Mouse (Mus musculus) limb, embryonic 15.5 days (tissue): ENCODE data around the gene Tdrd6. TPM values are rescaled to one million over a fixed set of nuclear protein-coding genes. Genes with fewer than 3 reads are reported as not detected.
A peak's percentile ranks its signal among the peaks of the same experiment; 100 is the strongest.

ENCODE experiments used
- ATAC-seq: fragments of 200-750 bp; cut with Nextera tagmentation; 2 replicates; pipeline ENCODE4 v1.8.0; 2017; ENCODE audit warnings: low read depth, moderate TSS enrichment; ENCODE audit not compliant: insufficient number of reproducible peaks, low FRiP score, low TSS enrichment
- H3K27ac ChIP-seq: fragments of 300-500 bp; sonication (generic); 2 replicates; pipeline ENCODE4 v1.5.1; 2015; ENCODE audit warnings: moderate library complexity, mild to moderate bottlenecking, inconsistent platforms
- H3K27me3 ChIP-seq: fragments of 300-500 bp; sonication (generic); 2 replicates; pipeline ENCODE4 v1.6.1; 2015; ENCODE audit warnings: inconsistent platforms
- H3K36me3 ChIP-seq: fragments of 300-500 bp; sonication (generic); 2 replicates; pipeline ENCODE4 v1.6.1; 2015; ENCODE audit warnings: inconsistent platforms
- H3K4me1 ChIP-seq: fragments of 300-500 bp; sonication (generic); 2 replicates; pipeline ENCODE4 v1.6.1; 2015; ENCODE audit warnings: inconsistent platforms
- H3K4me2 ChIP-seq: fragments of 300-500 bp; sonication (generic); 2 replicates; pipeline ENCODE4 v1.6.1; 2015; ENCODE audit warnings: mild to moderate bottlenecking, inconsistent platforms
- H3K4me3 ChIP-seq: fragments of 300-500 bp; sonication (generic); 2 replicates; pipeline ENCODE4 v1.5.1; 2015; ENCODE audit warnings: mild to moderate bottlenecking, inconsistent platforms
- H3K9ac ChIP-seq: fragments of 300-500 bp; sonication (generic); 2 replicates; pipeline ENCODE4 v1.6.1; 2015; ENCODE audit warnings: inconsistent platforms
- H3K9me3 ChIP-seq: fragments of 300-500 bp; sonication (generic); 2 replicates; pipeline ENCODE4 v1.6.1; 2016; ENCODE audit warnings: inconsistent platforms
- WGBS: fragments of 180-500 bp; shearing (Covaris S2); methylation state at CpG from one replicate; pipeline ENCODE4 v1.1.7; 2015; 5-methylcytosine and 5-hydroxymethylcytosine counted together
- polyA plus RNA-seq: library from polyadenylated mRNA; unstranded; fragments of >200 nt; fragmentation: Nextera tagmentation; extraction: Ambion mirVana; gene quantifications from 2 replicates; pipeline ENCODE4 v1.2.1, GENCODE M21; 2015

The Tdrd6 gene
- polyA plus RNA-seq, 1 experiment from 2014 or later, result 0.14 TPM

GRCm38 (mm10) chr17:43646925-43647324 lies 16.8 kb upstream of the Tdrd6 start:
- Histone ChIP-seq H3K27me3 (no peaks in the 10 kb centered on the region), H3K36me3 (peaks cover 56% of the 10 kb centered on the region), H3K4me2 (no peak overlapping the region), H3K9ac (no peak overlapping the region), H3K4me3 (no peak overlapping the region), H3K27ac (no peak overlapping the region), H3K9me3 (no peaks in the 10 kb centered on the region), H3K4me1 (no peaks in the 10 kb centered on the region)
- 67% methylated on average over 5 of the region's 5 CpGs for WGBS
- no peak for ATAC-seq

- Histone ChIP-seq H3K4me3 (no peak overlapping the region), H3K4me2 (no peak overlapping the region), H3K36me3 (peaks cover 45% of the 10 kb centered on the region), H3K4me1 (no peaks in the 10 kb centered on the region), H3K9me3 (no peaks in the 10 kb centered on the region), H3K27me3 (no peaks in the 10 kb centered on the region), H3K9ac (no peak overlapping the region), H3K27ac (no peak overlapping the region)
- WGBS, result 88% methylated on average over 3 of the region's 3 CpGs
- ATAC-seq, result no peak
Observed at GRCm38 (mm10) chr17:43645136-43645535, 15.0 kb upstream of the Tdrd6 start.

GRCm38 (mm10) chr17:43644375-43644774 lies 14.3 kb upstream of the Tdrd6 start:
- Histone ChIP-seq H3K4me2 (no peak overlapping the region), H3K4me3 (no peak overlapping the region), H3K9ac (no peak overlapping the region), H3K27ac (no peak overlapping the region), H3K9me3 (no peaks in the 10 kb centered on the region), H3K27me3 (no peaks in the 10 kb centered on the region), H3K4me1 (no peaks in the 10 kb centered on the region), H3K36me3 (peaks cover 41% of the 10 kb centered on the region)
- WGBS, result 70% methylated on average over 7 of the region's 7 CpGs
- no peak for ATAC-seq

- Histone ChIP-seq H3K27ac (no peak overlapping the region), H3K9me3 (no peaks in the 10 kb centered on the region), H3K36me3 (peaks cover 41% of the 10 kb centered on the region), H3K27me3 (no peaks in the 10 kb centered on the region), H3K4me3 (no peak overlapping the region), H3K9ac (no peak overlapping the region), H3K4me1 (no peaks in the 10 kb centered on the region), H3K4me2 (no peak overlapping the region)
- ATAC-seq, result no peak
- WGBS, result 83% methylated on average over 7 of the region's 7 CpGs
Observed at GRCm38 (mm10) chr17:43643191-43643590, 13.1 kb upstream of the Tdrd6 start.

- WGBS, result 71% methylated on average over 1 of the region's 1 CpGs
- Histone ChIP-seq H3K36me3 (peaks cover 27% of the 10 kb centered on the region), H3K27me3 (no peaks in the 10 kb centered on the region), H3K27ac (no peak overlapping the region), H3K4me1 (no peaks in the 10 kb centered on the region), H3K9me3 (no peaks in the 10 kb centered on the region), H3K9ac (no peak overlapping the region), H3K4me2 (no peak overlapping the region), H3K4me3 (no peak overlapping the region)
- no peak for ATAC-seq
Observed at GRCm38 (mm10) chr17:43640825-43641224, 10.7 kb upstream of the Tdrd6 start.

- no peak for ATAC-seq
- H3K27ac ChIP-seq, result no peak overlapping the region
- no peak overlapping the region for H3K9ac ChIP-seq
- H3K4me1 ChIP-seq, result no peaks in the 10 kb centered on the region
- 0 out of 2 replicates have a peak, but pooled peaks cover 3% of the 10 kb centered on the region for H3K36me3 ChIP-seq
- H3K4me2 ChIP-seq, result no peak overlapping the region
- H3K4me3 ChIP-seq, result no peak overlapping the region
- 93% methylated on average over 4 of the region's 4 CpGs for WGBS
- no peaks in the 10 kb centered on the region for H3K27me3 ChIP-seq
- H3K9me3 ChIP-seq, result no peaks in the 10 kb centered on the region
Observed at GRCm38 (mm10) chr17:43637146-43637545, 7.0 kb upstream of the Tdrd6 start.

- Histone ChIP-seq H3K4me2 (peak overlapping the region; percentile 84), H3K27ac (no peak overlapping the region), H3K9ac (no peak overlapping the region), H3K4me3 (peak overlapping the region; percentile 40), H3K4me1 (peaks cover 14% of the 10 kb centered on the region), H3K9me3 (no peaks in the 10 kb centered on the region), H3K27me3 (peaks cover 34% of the 10 kb centered on the region), H3K36me3 (no peaks in the 10 kb centered on the region)
- 43% methylated on average over 13 of the region's 13 CpGs for WGBS
- no peak for ATAC-seq
Observed at GRCm38 (mm10) chr17:43630427-43630760, 295 bp upstream of the Tdrd6 start.

GRCm38 (mm10) chr17:43629026-43629495 lies 1.0 kb downstream of the Tdrd6 start:
- Histone ChIP-seq H3K27ac (no peak overlapping the region), H3K9ac (no peak overlapping the region), H3K4me1 (peaks cover 14% of the 10 kb centered on the region), H3K4me3 (peak overlapping the region; percentile 40), H3K36me3 (no peaks in the 10 kb centered on the region), H3K27me3 (peaks cover 34% of the 10 kb centered on the region), H3K4me2 (peak overlapping the region; percentile 84), H3K9me3 (no peaks in the 10 kb centered on the region)
- ATAC-seq, result no peak
- 23% methylated on average over 24 of the region's 24 CpGs for WGBS

- no peaks in the 10 kb centered on the region for H3K9me3 ChIP-seq
- H3K36me3 ChIP-seq, result no peaks in the 10 kb centered on the region
- ATAC-seq, result no peak
- peaks cover 14% of the 10 kb centered on the region for H3K4me1 ChIP-seq
- no peak overlapping the region for H3K4me2 ChIP-seq
- H3K27ac ChIP-seq, result no peak overlapping the region
- H3K27me3 ChIP-seq, result peaks cover 34% of the 10 kb centered on the region
- WGBS, result 91% methylated on average over 10 of the region's 10 CpGs
- H3K4me3 ChIP-seq, result no peak overlapping the region
- H3K9ac ChIP-seq, result no peak overlapping the region
Observed at GRCm38 (mm10) chr17:43628246-43628645, 1.9 kb downstream of the Tdrd6 start.

GRCm38 (mm10) chr17:43622076-43622475 lies 8.0 kb downstream of the Tdrd6 start:
- ATAC-seq, result no peak
- Histone ChIP-seq H3K4me3 (no peak overlapping the region), H3K36me3 (no peaks in the 10 kb centered on the region), H3K27ac (no peak overlapping the region), H3K27me3 (no peaks in the 10 kb centered on the region), H3K9ac (no peak overlapping the region), H3K9me3 (no peaks in the 10 kb centered on the region), H3K4me2 (no peak overlapping the region), H3K4me1 (no peaks in the 10 kb centered on the region)
- WGBS, result 82% methylated on average over 10 of the region's 10 CpGs

- Histone ChIP-seq H3K9ac (no peak overlapping the region), H3K4me2 (no peak overlapping the region), H3K27ac (no peak overlapping the region), H3K4me1 (no peaks in the 10 kb centered on the region), H3K36me3 (no peaks in the 10 kb centered on the region), H3K27me3 (no peaks in the 10 kb centered on the region), H3K9me3 (no peaks in the 10 kb centered on the region), H3K4me3 (no peak overlapping the region)
- WGBS, result 83% methylated on average over 9 of the region's 9 CpGs
- ATAC-seq, result no peak
Observed at GRCm38 (mm10) chr17:43619156-43619555, 10.9 kb downstream of the Tdrd6 start.

- Histone ChIP-seq H3K4me2 (no peak overlapping the region), H3K9me3 (no peaks in the 10 kb centered on the region), H3K9ac (no peak overlapping the region), H3K4me3 (no peak overlapping the region), H3K27ac (no peak overlapping the region), H3K27me3 (no peaks in the 10 kb centered on the region), H3K36me3 (no peaks in the 10 kb centered on the region), H3K4me1 (no peaks in the 10 kb centered on the region)
- no peak for ATAC-seq
- 73% methylated on average over 3 of the region's 3 CpGs for WGBS
Observed at GRCm38 (mm10) chr17:43612221-43612620, 17.9 kb downstream of the Tdrd6 start.

GRCm38 (mm10) chr17:43611586-43611985 lies 18.5 kb downstream of the Tdrd6 start:
- no peak overlapping the region for H3K9ac ChIP-seq
- H3K4me3 ChIP-seq, result no peak overlapping the region
- H3K4me1 ChIP-seq, result no peaks in the 10 kb centered on the region
- ATAC-seq, result no peak
- no peaks in the 10 kb centered on the region for H3K9me3 ChIP-seq
- H3K27ac ChIP-seq, result no peak overlapping the region
- no peaks in the 10 kb centered on the region for H3K36me3 ChIP-seq
- H3K27me3 ChIP-seq, result no peaks in the 10 kb centered on the region
- no peak overlapping the region for H3K4me2 ChIP-seq
- 18% methylated on average over 7 of the region's 7 CpGs for WGBS
